Mouse (Mus musculus): Measurements from ENCODE around the gene Glyr1.

Gene Glyr1

GRCm38 (mm10) chr16:5010371-5010935 lies 39.2 kb downstream of the Glyr1 start:
- DNase-seq, result no peak

GRCm38 (mm10) chr16:5008076-5008475 lies 41.6 kb downstream of the Glyr1 start:
- DNase-seq, result no peak

- DNase-seq, result no peak
Observed at GRCm38 (mm10) chr16:5007492-5007891, 42.2 kb downstream of the Glyr1 start.

- peak; percentile 89 for DNase-seq
Observed at GRCm38 (mm10) chr16:5007067-5007466, 42.6 kb downstream of the Glyr1 start, which contains the start of gene Smim22. TSS of gene Smim22 (plus strand) at chr16:5007288.

- peak; percentile 40 for DNase-seq
Observed at GRCm38 (mm10) chr16:5000611-5001010, 49.1 kb downstream of the Glyr1 start.

GRCm38 (mm10) chr16:4998984-4999383 lies 50.7 kb downstream of the Glyr1 start:
- DNase-seq, result no peak

GRCm38 (mm10) chr16:4997553-4997952 lies 52.1 kb downstream of the Glyr1 start, which contains the start of gene Sept12:
TSS of gene Sept12 (minus strand) at chr16:4997852.
- DNase-seq, result no peak

GRCm38 (mm10) chr16:4993276-4993675 lies 56.4 kb downstream of the Glyr1 start:
- DNase-seq, result no peak

GRCm38 (mm10) chr16:4984717-4985116 lies 64.9 kb downstream of the Glyr1 start:
- DNase-seq, result no peak

- DNase-seq, result peak; percentile 71
Observed at GRCm38 (mm10) chr16:4979755-4980380, 69.8 kb downstream of the Glyr1 start.

- peak; percentile 70 for DNase-seq
Observed at GRCm38 (mm10) chr16:4978275-4979051, 71.2 kb downstream of the Glyr1 start.

- DNase-seq, result no peak
Observed at GRCm38 (mm10) chr16:4976180-4976579, 73.5 kb downstream of the Glyr1 start.

GRCm38 (mm10) chr16:4974521-4974920 lies 75.1 kb downstream of the Glyr1 start:
- DNase-seq, result no peak

- DNase-seq, result peak; percentile 79
Observed at GRCm38 (mm10) chr16:4971626-4972025, 78.0 kb downstream of the Glyr1 start.

- DNase-seq, result peak; percentile 65
Observed at GRCm38 (mm10) chr16:4969055-4969843, 80.4 kb downstream of the Glyr1 start.

GRCm38 (mm10) chr16:4968426-4968825 lies 81.2 kb downstream of the Glyr1 start:
- no peak for DNase-seq

- DNase-seq, result no peak
Observed at GRCm38 (mm10) chr16:4965392-4966129, 84.1 kb downstream of the Glyr1 start.

- no peak for DNase-seq
Observed at GRCm38 (mm10) chr16:4964731-4965391, 84.8 kb downstream of the Glyr1 start.

Measured in lung, postnatal 36 days (tissue).